Mouse (Mus musculus): ENCODE data around the gene Fbxw11.
"Not testable (repeated sequence)": the region's sequence is repeated elsewhere in the genome, so short reads cannot be mapped to it uniquely, and the experiment has no call there.

Fbxw11 gene

DNA sequence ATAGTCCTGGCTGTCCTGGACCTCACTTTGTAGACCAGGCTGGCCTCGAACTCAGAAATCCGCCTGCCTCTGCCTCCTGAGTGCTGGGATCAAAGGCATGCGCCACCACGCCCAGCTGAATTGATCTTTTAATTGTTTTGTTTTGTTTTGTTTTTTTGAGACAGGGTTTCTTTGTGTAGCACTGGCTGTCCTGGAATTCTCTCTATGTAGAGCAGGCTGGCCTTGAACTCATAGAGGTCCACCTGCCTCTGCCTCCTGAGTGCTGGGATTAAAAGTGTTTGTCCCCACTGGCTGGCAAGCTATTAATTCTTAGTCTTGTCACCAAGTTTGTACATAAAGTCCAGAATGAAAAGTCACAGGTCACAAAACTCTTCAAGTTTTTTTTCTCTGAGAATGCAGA lies 36.6 kb downstream of the Fbxw11 start:
- not testable (repeated sequence) for DNase-seq

- peak; percentile 48 to 63 for DNase-seq
Measured at GRCm38 (mm10) chr11:32680014-32680413, 37.5 kb downstream of the Fbxw11 start.

DNA sequence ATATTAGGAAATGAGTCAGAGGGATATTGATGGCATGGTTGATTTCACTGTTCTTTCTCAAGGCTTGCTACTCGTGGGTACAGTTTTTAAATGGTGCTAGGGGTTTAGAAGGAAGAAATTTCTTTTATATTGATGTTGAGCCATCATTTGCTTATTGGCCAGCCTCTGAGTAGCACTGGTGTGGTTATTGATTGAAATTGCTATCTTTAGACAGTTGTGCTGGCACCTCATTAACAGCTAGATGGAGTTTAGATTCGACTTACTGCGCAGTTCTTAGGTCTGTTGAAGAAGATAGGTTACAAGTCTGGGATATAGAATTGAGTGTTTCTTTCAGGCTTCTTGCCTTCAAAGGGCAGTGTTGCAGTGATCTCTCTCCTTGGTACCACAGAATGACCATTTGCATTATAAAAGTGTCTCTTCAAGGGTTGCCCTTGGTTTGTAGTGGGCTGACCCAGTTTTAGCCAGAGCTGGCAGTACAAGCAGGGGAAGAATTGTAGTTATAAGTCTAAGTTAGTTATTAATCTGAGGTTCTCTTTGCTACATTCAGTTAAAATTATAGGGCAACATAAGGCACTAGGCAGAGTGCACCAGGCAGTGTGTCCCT lies 38.8 kb downstream of the Fbxw11 start:
- DNase-seq, result no peak

GRCm38 (mm10) chr11:32682335-32683102 lies 40.0 kb downstream of the Fbxw11 start:
- DNase-seq, result no peak

DNA sequence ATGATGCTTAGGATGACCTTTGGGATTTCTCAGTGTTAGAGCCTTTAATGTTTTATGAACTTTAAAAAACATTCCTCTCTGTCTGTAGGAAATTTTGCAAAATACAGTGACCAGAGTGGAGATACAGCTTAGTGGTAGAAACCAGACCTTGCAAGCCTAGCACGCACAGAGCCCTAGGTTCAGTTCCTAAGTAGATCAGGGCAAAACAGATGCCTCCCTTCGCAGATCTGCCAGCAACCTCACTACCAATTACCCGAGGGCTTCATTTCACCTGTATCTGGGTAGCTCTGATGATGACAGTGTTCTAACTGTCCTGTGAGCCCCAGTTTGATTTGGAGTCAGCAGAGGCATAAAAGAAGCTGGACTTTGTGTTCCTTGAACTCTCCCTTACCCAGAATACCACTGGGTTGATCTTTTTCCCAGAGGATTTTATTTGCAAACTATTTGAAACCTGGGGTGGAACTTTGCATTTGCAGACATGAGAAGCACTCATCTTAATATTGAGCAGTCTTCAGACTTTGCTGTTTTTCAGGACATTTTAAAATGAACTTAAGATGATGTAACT lies 42.2 kb downstream of the Fbxw11 start:
- DNase-seq, result no peak

- DNase-seq, result no peak
Measured at GRCm38 (mm10) chr11:32688245-32688855, 45.8 kb downstream of the Fbxw11 start.

DNA sequence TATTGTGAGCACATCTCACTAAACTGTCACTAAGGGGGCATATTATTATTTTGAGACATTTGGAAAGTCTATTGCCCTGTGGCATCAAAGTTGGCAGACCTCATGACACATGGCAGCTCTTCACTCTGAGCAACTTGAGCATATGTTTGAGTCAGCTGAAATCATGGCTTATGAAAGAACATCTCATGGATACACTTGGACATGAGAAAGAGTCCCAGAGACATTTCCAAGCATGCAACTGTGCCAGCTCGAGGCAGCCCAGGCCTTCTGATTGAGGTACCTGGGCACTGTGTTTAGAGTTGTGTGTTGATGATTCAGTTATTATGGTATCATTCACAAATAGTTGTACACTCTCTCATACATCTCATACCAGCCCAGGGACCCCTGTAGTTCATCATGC lies 47.0 kb downstream of the Fbxw11 start:
- DNase-seq, result no peak

- DNase-seq, result no peak
Measured at GRCm38 (mm10) chr11:32692834-32693233, 50.3 kb downstream of the Fbxw11 start.

DNA sequence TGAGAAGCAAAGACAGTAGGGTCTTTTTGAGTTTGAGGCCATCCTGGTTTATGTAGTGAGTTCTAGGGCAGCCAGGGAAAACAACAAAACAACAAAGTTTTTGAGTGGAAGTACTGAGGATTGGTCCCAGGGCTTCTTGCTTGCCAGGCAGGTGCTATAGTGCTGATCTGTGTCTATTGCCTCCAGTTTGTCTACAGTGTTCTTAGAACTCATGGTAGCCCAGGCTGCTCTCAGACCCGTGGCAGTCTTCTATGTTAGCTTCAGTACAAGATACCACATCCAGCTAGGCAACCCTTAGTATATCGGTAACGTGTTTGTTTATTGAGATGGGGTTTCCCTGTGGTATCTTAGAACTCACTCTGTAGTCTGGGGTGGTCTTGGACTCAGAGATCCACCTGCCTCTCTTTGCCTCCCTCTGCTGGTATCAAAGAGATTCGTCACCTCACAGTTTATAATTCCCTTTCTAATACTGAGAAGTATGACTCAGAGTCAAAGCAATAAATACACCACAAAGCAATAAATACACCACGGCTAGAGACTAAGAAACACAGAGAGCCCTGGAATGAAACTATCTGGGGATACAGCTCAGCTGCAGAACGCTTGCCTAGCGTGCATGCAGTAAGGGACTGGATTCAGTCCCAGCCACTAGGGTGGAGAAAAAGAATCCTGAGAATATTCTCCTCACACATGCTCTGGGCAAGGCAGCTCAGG lies 51.1 kb downstream of the Fbxw11 start:
- DNase-seq, result no peak

DNA sequence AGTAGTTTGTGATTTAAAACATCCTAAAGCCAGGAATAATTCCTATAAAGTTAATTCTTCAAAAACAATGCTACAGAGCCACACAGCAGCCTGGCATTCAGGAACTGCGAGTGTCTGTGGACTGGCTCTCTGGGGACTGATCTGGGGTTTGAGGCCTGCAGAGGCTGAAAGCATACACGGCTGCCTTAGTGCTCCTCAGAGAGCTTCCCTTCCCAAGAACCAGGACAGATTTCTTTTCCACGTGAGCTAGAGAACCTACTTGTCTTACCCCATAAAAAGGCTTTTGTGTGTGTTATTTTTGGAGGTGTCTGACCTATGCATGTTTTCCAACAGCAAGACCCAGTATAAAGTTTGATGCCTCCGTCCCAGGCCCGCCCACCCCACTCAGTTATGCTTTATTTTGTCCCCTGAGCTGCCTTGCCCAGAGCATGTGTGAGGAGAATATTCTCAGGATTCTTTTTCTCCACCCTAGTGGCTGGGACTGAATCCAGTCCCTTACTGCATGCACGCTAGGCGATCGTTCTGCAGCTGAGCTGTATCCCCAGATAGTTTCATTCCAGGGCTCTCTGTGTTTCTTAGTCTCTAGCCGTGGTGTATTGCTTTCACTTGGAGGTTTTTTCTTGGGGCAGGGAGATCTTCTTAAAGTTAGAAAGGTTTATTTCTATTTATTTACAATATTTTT lies 51.9 kb downstream of the Fbxw11 start:
- not testable (repeated sequence) for DNase-seq

DNA sequence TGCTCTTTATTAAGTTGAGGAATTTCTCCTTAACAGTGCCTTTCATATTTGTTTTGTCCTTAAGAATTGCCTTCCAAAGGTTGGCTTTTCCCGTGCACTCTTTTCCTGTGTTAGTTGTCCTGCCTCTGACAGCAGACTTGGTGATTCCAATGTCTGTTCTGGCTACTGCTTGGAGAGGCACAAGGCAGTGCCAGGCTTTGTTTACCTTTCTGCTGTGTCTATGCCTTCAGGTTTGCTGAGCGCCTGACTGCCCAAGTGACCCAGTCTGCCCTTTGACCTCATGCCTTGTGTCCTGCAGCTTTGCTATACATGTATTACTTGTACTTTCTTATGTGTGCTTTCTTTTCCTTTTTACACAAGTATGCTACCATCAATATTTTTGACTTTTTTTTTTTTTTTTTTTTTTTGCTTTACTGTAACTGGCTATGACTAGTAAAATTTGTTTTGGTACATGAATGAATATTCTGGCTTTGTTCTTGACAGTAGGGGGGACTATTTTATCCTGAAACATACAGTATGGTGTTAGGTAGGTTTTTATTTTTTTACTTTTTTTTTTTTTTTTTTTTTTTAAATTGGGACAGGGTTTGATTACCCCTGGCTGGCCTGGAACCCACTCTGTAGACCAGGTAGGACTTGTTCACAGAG lies 54.0 kb downstream of the Fbxw11 start:
- DNase-seq, result no peak

- DNase-seq, result no peak
Measured at GRCm38 (mm10) chr11:32697695-32698094, 55.2 kb downstream of the Fbxw11 start.

- DNase-seq, result no peak
Measured at GRCm38 (mm10) chr11:32699913-32700493, 57.5 kb downstream of the Fbxw11 start.

- no peak for DNase-seq
Measured at GRCm38 (mm10) chr11:32701566-32701965, 59.0 kb downstream of the Fbxw11 start.

- no peak for DNase-seq
Measured at GRCm38 (mm10) chr11:32704241-32704890, 61.8 kb downstream of the Fbxw11 start.

- no peak for DNase-seq
Measured at GRCm38 (mm10) chr11:32706406-32706993, 64.0 kb downstream of the Fbxw11 start.

GRCm38 (mm10) chr11:32707481-32707880 lies 65.0 kb downstream of the Fbxw11 start:
- no peak for DNase-seq

- no peak for DNase-seq
Measured at GRCm38 (mm10) chr11:32708739-32709501, 66.4 kb downstream of the Fbxw11 start.

DNA sequence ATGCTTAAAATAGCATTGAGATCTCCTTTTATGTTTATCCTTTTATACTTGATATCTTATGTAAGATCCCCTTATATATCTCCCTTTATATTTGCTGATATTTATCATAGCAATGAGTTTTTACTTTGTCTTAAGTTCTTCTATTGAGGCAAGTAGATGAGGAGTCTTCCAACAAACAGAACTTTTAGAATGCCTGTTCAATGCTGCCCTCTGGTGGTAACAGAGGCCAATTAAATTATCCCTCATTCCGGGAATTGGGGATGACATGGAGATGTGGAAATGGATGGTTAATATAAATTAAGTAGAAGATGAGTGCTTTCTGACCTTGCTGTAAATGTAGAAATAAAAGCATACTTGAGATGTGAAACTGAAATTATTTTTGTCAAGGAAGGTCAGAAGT lies 67.0 kb downstream of the Fbxw11 start:
- DNase-seq, result no peak

DNA sequence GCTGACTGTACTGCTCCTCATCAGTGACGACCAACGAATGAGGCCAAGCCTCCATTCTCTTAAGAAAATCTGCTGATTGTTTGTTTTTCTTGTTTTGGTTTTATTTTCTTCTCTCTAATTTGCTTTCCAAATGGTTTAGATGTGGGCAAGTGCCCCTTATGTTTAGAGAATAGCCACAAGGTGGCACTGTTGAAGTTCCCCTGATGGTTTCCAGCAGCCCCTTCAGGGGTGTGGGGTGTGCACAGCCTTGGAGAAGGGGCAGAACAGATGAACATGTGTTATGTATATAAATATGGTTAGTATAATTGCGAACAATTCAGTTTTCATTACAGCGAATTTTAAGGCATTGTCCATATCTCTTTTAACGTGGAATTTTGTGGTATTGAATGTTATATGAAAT lies 71.7 kb downstream of the Fbxw11 start:
- peak in 1 of 2 experiments; percentile 7 for DNase-seq

All from thymus, postnatal 36 days (tissue).